Mouse (Mus musculus) embryonic facial prominence, embryonic 12.5 days (tissue): ENCODE data around the gene Depdc7. TPM values are rescaled to one million over a fixed set of nuclear protein-coding genes. Genes with fewer than 3 reads are reported as not detected.

ENCODE experiments used
- ATAC-seq: fragments of 200-750 bp; cut with Nextera tagmentation; 2 replicates; pipeline ENCODE4 v1.8.0; 2017; ENCODE audit not compliant: insufficient number of reproducible peaks, insufficient read depth, low FRiP score, low TSS enrichment
- H3K27ac ChIP-seq: fragments of 300-500 bp; sonication (generic); 2 replicates; pipeline ENCODE4 v1.5.1; 2016; ENCODE audit warnings: mild to moderate bottlenecking
- H3K27me3 ChIP-seq: fragments of 300-500 bp; sonication (generic); 2 replicates; pipeline ENCODE4 v1.6.1; 2016; ENCODE audit warnings: mild to moderate bottlenecking, moderate library complexity
- H3K36me3 ChIP-seq: fragments of 300-500 bp; sonication (generic); 2 replicates; pipeline ENCODE4 v1.6.1; 2016; ENCODE audit warnings: mild to moderate bottlenecking
- H3K4me1 ChIP-seq: fragments of 300-500 bp; sonication (generic); 2 replicates; pipeline ENCODE4 v1.6.1; 2016
- H3K4me2 ChIP-seq: fragments of 300-500 bp; sonication (generic); replicated peaks from 2 replicates; pipeline ENCODE4 v1.6.1; 2016; ENCODE audit warnings: mild to moderate bottlenecking, moderate library complexity
- H3K4me3 ChIP-seq: fragments of 300-500 bp; sonication (generic); 2 replicates; pipeline ENCODE4 v1.5.1; 2016; ENCODE audit warnings: mild to moderate bottlenecking
- H3K9ac ChIP-seq: fragments of 300-500 bp; sonication (generic); 2 replicates; pipeline ENCODE4 v1.6.1; 2016; ENCODE audit warnings: mild to moderate bottlenecking, moderate library complexity
- H3K9me3 ChIP-seq: fragments of 300-500 bp; sonication (generic); 2 replicates; pipeline ENCODE4 v1.6.1; 2016; ENCODE audit warnings: mild to moderate bottlenecking, moderate library complexity
- WGBS: fragments of 180-500 bp; shearing (Covaris S2); methylation state at CpG from one replicate; pipeline ENCODE4 v1.1.7; 2016; 5-methylcytosine and 5-hydroxymethylcytosine counted together
- polyA plus RNA-seq: library from polyadenylated mRNA; unstranded; fragments of >200 nt; fragmentation: Nextera tagmentation; extraction: Ambion mirVana; gene quantifications from 2 replicates; pipeline ENCODE4 v1.2.1, GENCODE M21; 2016

The Depdc7 gene
- polyA plus RNA-seq, 1 experiment from 2014 or later: 4.9 TPM

- 44% methylated on average over 15 of the region's 15 CpGs for WGBS
- no peak overlapping the region for H3K4me3 ChIP-seq
- no peaks in the 10 kb centered on the region for H3K36me3 ChIP-seq
- no peak overlapping the region for H3K4me2 ChIP-seq
- no peaks in the 10 kb centered on the region for H3K9me3 ChIP-seq
- no peak for ATAC-seq
- H3K27me3 ChIP-seq: no peaks in the 10 kb centered on the region
- H3K9ac ChIP-seq: no peak overlapping the region
- H3K27ac ChIP-seq: no peak overlapping the region
- peaks cover 10% of the 10 kb centered on the region for H3K4me1 ChIP-seq
Measured at GRCm38 (mm10) chr2:104714254-104714691, 28.4 kb downstream of the Depdc7 start.

- Histone ChIP-seq H3K27me3 (no peaks in the 10 kb centered on the region), H3K4me1 (peaks cover 10% of the 10 kb centered on the region), H3K4me2 (peak overlapping the region; percentile 63), H3K36me3 (no peaks in the 10 kb centered on the region), H3K9ac (peak overlapping the region; percentile 85), H3K27ac (peak overlapping the region; percentile 83; the same call in 1 of the 2 replicates), H3K4me3 (peak overlapping the region; percentile 93), H3K9me3 (no peaks in the 10 kb centered on the region)
- WGBS: 5% methylated on average over 7 of the region's 7 CpGs
- peak; percentile 9; the same call in 1 of the 2 replicates for ATAC-seq
Measured at GRCm38 (mm10) chr2:104712486-104712809, 30.2 kb downstream of the Depdc7 start.

- H3K27ac ChIP-seq: peak within 1 kb of the TSS; percentile 83
- no peaks in the 10 kb centered on the region for H3K36me3 ChIP-seq
- peak within 1 kb of the TSS; percentile 85 for H3K9ac ChIP-seq
- no peaks in the 10 kb centered on the region for H3K9me3 ChIP-seq
- under 1% methylated on average over 70 of the region's 99 CpGs for WGBS
- ATAC-seq: peak; percentile 91
- peaks cover 10% of the 10 kb centered on the region for H3K4me1 ChIP-seq
- no peaks in the 10 kb centered on the region for H3K27me3 ChIP-seq
- H3K4me3 ChIP-seq: peak within 1 kb of the TSS; percentile 93
- H3K4me2 ChIP-seq: peak within 1 kb of the TSS; percentile 63
Measured at GRCm38 (mm10) chr2:104711585-104712485, 30.8 kb downstream of the Depdc7 start, which contains the start of gene Tcp11l1. Tcp11l1 (minus strand) TSS chr2:104712169.

GRCm38 (mm10) chr2:104710670-104711370 lies 31.9 kb downstream of the Depdc7 start:
- H3K4me1 ChIP-seq: peaks cover 10% of the 10 kb centered on the region
- H3K36me3 ChIP-seq: no peaks in the 10 kb centered on the region
- H3K9ac ChIP-seq: 0 out of 2 replicates have a peak overlapping the region, but pooled peaks have one; percentile 85
- H3K27me3 ChIP-seq: no peaks in the 10 kb centered on the region
- WGBS: 21% methylated on average over 6 of the region's 6 CpGs
- peak overlapping the region; percentile 52; the same call in 1 of the 2 replicates for H3K27ac ChIP-seq
- peak overlapping the region; percentile 93 for H3K4me3 ChIP-seq
- no peak for ATAC-seq
- no peaks in the 10 kb centered on the region for H3K9me3 ChIP-seq
- peak overlapping the region; percentile 63 for H3K4me2 ChIP-seq

- Histone ChIP-seq H3K4me2 (no peak overlapping the region), H3K36me3 (no peaks in the 10 kb centered on the region; the same call in 1 of the 2 replicates), H3K27ac (no peak overlapping the region), H3K9ac (no peak overlapping the region), H3K4me1 (peaks cover 10% of the 10 kb centered on the region), H3K9me3 (no peaks in the 10 kb centered on the region), H3K27me3 (no peaks in the 10 kb centered on the region), H3K4me3 (no peak overlapping the region)
- 62% methylated on average over 6 of the region's 6 CpGs for WGBS
- no peak for ATAC-seq
Measured at GRCm38 (mm10) chr2:104709786-104710337, 32.8 kb downstream of the Depdc7 start.

GRCm38 (mm10) chr2:104704355-104704754 lies 38.3 kb downstream of the Depdc7 start:
- Histone ChIP-seq H3K4me3 (no peak overlapping the region), H3K27ac (no peak overlapping the region), H3K4me2 (no peak overlapping the region), H3K9me3 (no peaks in the 10 kb centered on the region), H3K9ac (no peak overlapping the region), H3K27me3 (no peaks in the 10 kb centered on the region), H3K36me3 (peaks cover 4% of the 10 kb centered on the region; the same call in 1 of the 2 replicates), H3K4me1 (no peaks in the 10 kb centered on the region)
- no peak for ATAC-seq
- WGBS: 89% methylated on average over 3 of the region's 3 CpGs

- Histone ChIP-seq H3K4me1 (no peaks in the 10 kb centered on the region), H3K27me3 (no peaks in the 10 kb centered on the region), H3K36me3 (peaks cover 7% of the 10 kb centered on the region; the same call in 1 of the 2 replicates), H3K4me2 (no peak overlapping the region), H3K4me3 (no peak overlapping the region), H3K27ac (no peak overlapping the region), H3K9ac (no peak overlapping the region), H3K9me3 (no peaks in the 10 kb centered on the region)
- 77% methylated on average over 3 of the region's 3 CpGs for WGBS
- no peak for ATAC-seq
Measured at GRCm38 (mm10) chr2:104703158-104703557, 39.5 kb downstream of the Depdc7 start.

GRCm38 (mm10) chr2:104699659-104700058 lies 43.0 kb downstream of the Depdc7 start:
- Histone ChIP-seq H3K4me2 (no peak overlapping the region), H3K9me3 (no peaks in the 10 kb centered on the region), H3K4me1 (no peaks in the 10 kb centered on the region), H3K36me3 (peaks cover 11% of the 10 kb centered on the region), H3K4me3 (no peak overlapping the region), H3K9ac (no peak overlapping the region), H3K27ac (no peak overlapping the region), H3K27me3 (no peaks in the 10 kb centered on the region)
- 72% methylated on average over 11 of the region's 11 CpGs for WGBS
- ATAC-seq: no peak

- Histone ChIP-seq H3K9ac (no peak overlapping the region), H3K4me2 (no peak overlapping the region), H3K27me3 (no peaks in the 10 kb centered on the region), H3K4me1 (no peaks in the 10 kb centered on the region), H3K9me3 (no peaks in the 10 kb centered on the region), H3K27ac (no peak overlapping the region), H3K36me3 (peaks cover 4% of the 10 kb centered on the region; the same call in 1 of the 2 replicates), H3K4me3 (no peak overlapping the region)
- 66% methylated on average over 2 of the region's 2 CpGs for WGBS
- no peak for ATAC-seq
Measured at GRCm38 (mm10) chr2:104692551-104692950, 50.1 kb downstream of the Depdc7 start.

- H3K9ac ChIP-seq: no peak overlapping the region
Measured at GRCm38 (mm10) chr2:104690720-104691119, 52.0 kb downstream of the Depdc7 start.

GRCm38 (mm10) chr2:104688724-104689123 lies 54.0 kb downstream of the Depdc7 start:
- H3K36me3 ChIP-seq: peaks cover 7% of the 10 kb centered on the region
- H3K27me3 ChIP-seq: no peaks in the 10 kb centered on the region
- H3K27ac ChIP-seq: no peak overlapping the region
- no peak overlapping the region for H3K9ac ChIP-seq
- 78% methylated on average over 8 of the region's 8 CpGs for WGBS
- no peak for ATAC-seq
- H3K4me3 ChIP-seq: no peak overlapping the region
- H3K4me2 ChIP-seq: no peak overlapping the region
- H3K4me1 ChIP-seq: no peaks in the 10 kb centered on the region
- no peaks in the 10 kb centered on the region for H3K9me3 ChIP-seq

More at GRCm38 (mm10) chr2:104690720-104691119, 52.0 kb downstream of the Depdc7 start:
- H3K4me3 ChIP-seq: no peak overlapping the region
- WGBS: 81% methylated on average over 4 of the region's 4 CpGs
- no peaks in the 10 kb centered on the region for H3K4me1 ChIP-seq
- H3K27me3 ChIP-seq: no peaks in the 10 kb centered on the region
- no peaks in the 10 kb centered on the region for H3K9me3 ChIP-seq
- no peaks in the 10 kb centered on the region for H3K36me3 ChIP-seq
- H3K4me2 ChIP-seq: no peak overlapping the region
- H3K27ac ChIP-seq: no peak overlapping the region
- ATAC-seq: no peak
